Mouse (Mus musculus) inflammation-experienced regulatory T-cells (primary cell): ENCODE data around the gene Nckap1l. TPM values are rescaled to one million over a fixed set of nuclear protein-coding genes. Genes with fewer than 3 reads are reported as not detected.

ENCODE experiments used
- polyA plus RNA-seq, 2 experiments: library from polyadenylated mRNA; unstranded; fragments of 100-300 nt; shearing (Covaris generic); gene quantifications; one replicate each; pipeline ENCODE4 v1.2.1; 2017

Nckap1l gene
- 100 to 1,000 TPM; 130 to 134 TPM for polyA plus RNA-seq

GRCm38 (mm10) chr15:103453551-103454218 is at the start of gene Nckap1l:
Nckap1l (plus strand) TSS chr15:103453794.

GRCm38 (mm10) chr15:103430241-103430640 is 23.4 kb upstream of the Nckap1l start, which contains the start of gene Gtsf1:
Gtsf1 (minus strand) TSS chr15:103430470.

GRCm38 (mm10) chr15:103448369-103448768 is 5.2 kb upstream of the Nckap1l start, which contains the start of gene Gtsf2:
Gtsf2 (minus strand) TSS chr15:103448469.

GRCm38 (mm10) chr15:103502435-103503250 is 49.0 kb downstream of the Nckap1l start, which contains the start of gene Pde1b:
Pde1b (plus strand) TSS chr15:103503034.

GRCm38 (mm10) chr15:103537822-103538213 is 84.2 kb downstream of the Nckap1l start, which contains the start of gene Ppp1r1a:
Ppp1r1a (minus strand) TSS chr15:103538003.

Other genes starting within 250 kb of the Nckap1l start
- gene Cbx5, start 214.0 kb upstream of the Nckap1l start, polyA plus RNA-seq, result 10 to 100 TPM; 14.4 to 14.5 TPM
- 100 to 1,000 TPM; 122 to 140 TPM for gene Hnrnpa1, start 213.4 kb upstream of the Nckap1l start, polyA plus RNA-seq
- gene Nfe2, start 195.4 kb upstream of the Nckap1l start, polyA plus RNA-seq, result 1 to 10 TPM; 1.2 to 1.9 TPM
- 100 to 1,000 TPM; 150 to 183 TPM for gene Copz1, start 181.1 kb upstream of the Nckap1l start, polyA plus RNA-seq
- not detected for gene Gpr84, start 143.2 kb upstream of the Nckap1l start, polyA plus RNA-seq
- gene Zfp385a, start 113.7 kb upstream of the Nckap1l start, polyA plus RNA-seq, result under 1 TPM in 1 of 2 experiments, not detected in 1; 0.45 TPM
- gene Itga5, start 87.0 kb upstream of the Nckap1l start, polyA plus RNA-seq, result 1 to 10 TPM; 4.4 to 6.0 TPM
- not detected for gene Gtsf1, start 23.3 kb upstream of the Nckap1l start, polyA plus RNA-seq
- not detected for gene Gtsf2, start 5.3 kb upstream of the Nckap1l start, polyA plus RNA-seq
- 1 to 10 TPM; 6.6 to 7.0 TPM for gene Pde1b, start 49.2 kb downstream of the Nckap1l start, polyA plus RNA-seq
- gene Ppp1r1a, start 84.2 kb downstream of the Nckap1l start, polyA plus RNA-seq, result under 1 TPM in 1 of 2 experiments, not detected in 1; 0.82 TPM
- gene Glycam1, start 111.3 kb downstream of the Nckap1l start, polyA plus RNA-seq, result 1 to 10 TPM in 1 of 2 experiments, under 1 TPM in 1; 0.35 to 3.2 TPM